Mouse (Mus musculus) forebrain, embryonic 13.5 days (tissue): ENCODE results near the gene Thbs3. TPM values are rescaled to one million over a fixed set of nuclear protein-coding genes. Genes with fewer than 3 reads are reported as not detected.

Experiments used
- ATAC-seq: fragments of 200-750 bp; cut with Nextera tagmentation; 2 replicates; pipeline ENCODE4 v1.8.0; 2017
- H3K27ac ChIP-seq: fragments of 300-500 bp; sonication (generic); 2 replicates; pipeline ENCODE4 v1.5.1; 2015; ENCODE audit warnings: inconsistent platforms, mild to moderate bottlenecking, moderate library complexity
- H3K27me3 ChIP-seq: fragments of 300-500 bp; sonication (generic); 2 replicates; pipeline ENCODE4 v1.6.1; 2015; ENCODE audit warnings: mild to moderate bottlenecking, inconsistent platforms
- H3K36me3 ChIP-seq: fragments of 300-500 bp; sonication (generic); 2 replicates; pipeline ENCODE4 v1.6.1; 2015; ENCODE audit warnings: mild to moderate bottlenecking, inconsistent platforms; ENCODE audit not compliant: poor library complexity, severe bottlenecking
- H3K4me1 ChIP-seq: fragments of 300-500 bp; sonication (generic); 2 replicates; pipeline ENCODE4 v1.6.1; 2015; ENCODE audit warnings: inconsistent platforms
- H3K4me2 ChIP-seq: fragments of 300-500 bp; sonication (generic); 2 replicates; pipeline ENCODE4 v1.6.1; 2015; ENCODE audit warnings: inconsistent platforms, mild to moderate bottlenecking, moderate library complexity
- H3K4me3 ChIP-seq: fragments of 300-500 bp; sonication (generic); 2 replicates; pipeline ENCODE4 v1.5.1; 2015; ENCODE audit warnings: mild to moderate bottlenecking, inconsistent platforms
- H3K9ac ChIP-seq: fragments of 300-500 bp; sonication (generic); 2 replicates; pipeline ENCODE4 v1.6.1; 2015; ENCODE audit warnings: mild to moderate bottlenecking, inconsistent platforms
- H3K9me3 ChIP-seq: fragments of 300-500 bp; sonication (generic); replicated peaks from 2 replicates; pipeline ENCODE4 v1.6.1; 2016; ENCODE audit warnings: inconsistent platforms
- WGBS: fragments of 180-500 bp; shearing (Covaris S2); methylation state at CpG from one replicate; pipeline ENCODE4 v1.1.7; 2015; 5-methylcytosine and 5-hydroxymethylcytosine counted together
- polyA plus RNA-seq: library from polyadenylated mRNA; unstranded; fragments of >200 nt; fragmentation: Nextera tagmentation; extraction: Ambion mirVana; gene quantifications from 2 replicates; pipeline ENCODE4 v1.2.1, GENCODE M21; 2015

The Thbs3 gene
- polyA plus RNA-seq, 1 experiment from 2014 or later, result 79.2 TPM

GRCm38 (mm10) chr3:89230561-89230960, 15.6 kb downstream of the Thbs3 start:
- H3K4me3 ChIP-seq, result no peak overlapping the region
- ATAC-seq, result no peak
- no peak overlapping the region for H3K27ac ChIP-seq
- H3K36me3 ChIP-seq, result peaks cover 27% of the 10 kb centered on the region
- H3K4me1 ChIP-seq, result peaks cover 38% of the 10 kb centered on the region
- 86% methylated on average over 2 of the region's 2 CpGs for WGBS
- no peaks in the 10 kb centered on the region for H3K9me3 ChIP-seq
- no peak overlapping the region for H3K4me2 ChIP-seq
- no peaks in the 10 kb centered on the region for H3K27me3 ChIP-seq
- no peak overlapping the region for H3K9ac ChIP-seq

GRCm38 (mm10) chr3:89231345-89231744, 16.4 kb downstream of the Thbs3 start:
- no peak overlapping the region for H3K4me3 ChIP-seq
- H3K4me1 ChIP-seq, result peaks cover 30% of the 10 kb centered on the region
- WGBS, result 79% methylated on average over 7 of the region's 7 CpGs
- H3K27me3 ChIP-seq, result no peaks in the 10 kb centered on the region
- ATAC-seq, result no peak
- no peak overlapping the region for H3K9ac ChIP-seq
- no peaks in the 10 kb centered on the region for H3K9me3 ChIP-seq
- H3K27ac ChIP-seq, result no peak overlapping the region
- peaks cover 35% of the 10 kb centered on the region for H3K36me3 ChIP-seq
- no peak overlapping the region for H3K4me2 ChIP-seq

GRCm38 (mm10) chr3:89231772-89232275, 16.8 kb downstream of the Thbs3 start:
- no peak overlapping the region for H3K9ac ChIP-seq
- no peak for ATAC-seq
- peaks cover 25% of the 10 kb centered on the region for H3K4me1 ChIP-seq
- H3K4me3 ChIP-seq, result no peak overlapping the region
- WGBS, result 79% methylated on average over 16 of the region's 16 CpGs
- H3K4me2 ChIP-seq, result no peak overlapping the region
- H3K27me3 ChIP-seq, result no peaks in the 10 kb centered on the region
- H3K9me3 ChIP-seq, result no peaks in the 10 kb centered on the region
- peaks cover 40% of the 10 kb centered on the region for H3K36me3 ChIP-seq
- no peak overlapping the region for H3K27ac ChIP-seq

GRCm38 (mm10) chr3:89232614-89233013, 17.6 kb downstream of the Thbs3 start:
- no peak overlapping the region for H3K4me2 ChIP-seq
- no peak overlapping the region for H3K27ac ChIP-seq
- no peaks in the 10 kb centered on the region for H3K9me3 ChIP-seq
- peaks cover 21% of the 10 kb centered on the region for H3K4me1 ChIP-seq
- ATAC-seq, result no peak
- no peak overlapping the region for H3K4me3 ChIP-seq
- 70% methylated on average over 6 of the region's 6 CpGs for WGBS
- H3K27me3 ChIP-seq, result no peaks in the 10 kb centered on the region
- peaks cover 48% of the 10 kb centered on the region for H3K36me3 ChIP-seq
- H3K9ac ChIP-seq, result no peak overlapping the region

GRCm38 (mm10) chr3:89233562-89234110, 18.7 kb downstream of the Thbs3 start:
- Histone ChIP-seq H3K4me2 (no peak overlapping the region), H3K4me1 (peaks cover 12% of the 10 kb centered on the region), H3K36me3 (peaks cover 58% of the 10 kb centered on the region), H3K9ac (no peak overlapping the region), H3K4me3 (no peak overlapping the region), H3K27ac (no peak overlapping the region), H3K9me3 (no peaks in the 10 kb centered on the region), H3K27me3 (no peaks in the 10 kb centered on the region)
- WGBS, result 88% methylated on average over 14 of the region's 14 CpGs
- ATAC-seq, result no peak

- no peak for ATAC-seq
- H3K27ac ChIP-seq, result no peak overlapping the region
- H3K27me3 ChIP-seq, result no peaks in the 10 kb centered on the region
- H3K4me3 ChIP-seq, result no peak overlapping the region
- peaks cover 86% of the 10 kb centered on the region for H3K36me3 ChIP-seq
- no peak overlapping the region for H3K4me2 ChIP-seq
- H3K9ac ChIP-seq, result no peak overlapping the region
- no peaks in the 10 kb centered on the region for H3K9me3 ChIP-seq
- WGBS, result 92% methylated on average over 10 of the region's 10 CpGs
- 0 out of 2 replicates have a peak, but pooled peaks cover 4% of the 10 kb centered on the region for H3K4me1 ChIP-seq
Measured at GRCm38 (mm10) chr3:89236516-89236915, 21.5 kb downstream of the Thbs3 start.

- Histone ChIP-seq H3K4me1 (peaks cover 9% of the 10 kb centered on the region), H3K36me3 (peaks cover 96% of the 10 kb centered on the region), H3K4me3 (no peak overlapping the region), H3K27me3 (no peaks in the 10 kb centered on the region), H3K27ac (no peak overlapping the region), H3K9ac (no peak overlapping the region), H3K9me3 (no peaks in the 10 kb centered on the region), H3K4me2 (no peak overlapping the region)
- no peak for ATAC-seq
- WGBS, result 93% methylated on average over 21 of the region's 21 CpGs
Measured at GRCm38 (mm10) chr3:89237682-89238081, 22.7 kb downstream of the Thbs3 start.

- peaks cover 17% of the 10 kb centered on the region for H3K4me1 ChIP-seq
- no peak overlapping the region for H3K27ac ChIP-seq
- H3K4me2 ChIP-seq, result no peak overlapping the region
- H3K9me3 ChIP-seq, result no peaks in the 10 kb centered on the region
- no peak overlapping the region for H3K4me3 ChIP-seq
- 85% methylated on average over 11 of the region's 12 CpGs for WGBS
- H3K27me3 ChIP-seq, result no peaks in the 10 kb centered on the region
- peaks cover 91% of the 10 kb centered on the region for H3K36me3 ChIP-seq
- no peak overlapping the region for H3K9ac ChIP-seq
- ATAC-seq, result no peak
Measured at GRCm38 (mm10) chr3:89238494-89238893, 23.5 kb downstream of the Thbs3 start.

- no peak overlapping the region for H3K4me2 ChIP-seq
- ATAC-seq, result no peak
- H3K9me3 ChIP-seq, result no peaks in the 10 kb centered on the region
- 72% methylated on average over 9 of the region's 9 CpGs for WGBS
- no peaks in the 10 kb centered on the region for H3K27me3 ChIP-seq
- peaks cover 46% of the 10 kb centered on the region for H3K4me1 ChIP-seq
- H3K27ac ChIP-seq, result no peak overlapping the region
- H3K4me3 ChIP-seq, result no peak overlapping the region
- 0 out of 2 replicates have a peak overlapping the region, but pooled peaks have one; percentile 21 for H3K9ac ChIP-seq
- peaks cover 53% of the 10 kb centered on the region for H3K36me3 ChIP-seq
Measured at GRCm38 (mm10) chr3:89242331-89242895, 27.4 kb downstream of the Thbs3 start.

- H3K4me2 ChIP-seq, result peak overlapping the region; percentile 97
- ATAC-seq, result no peak
- peak overlapping the region; percentile 74 for H3K4me3 ChIP-seq
- no peaks in the 10 kb centered on the region for H3K9me3 ChIP-seq
- peaks cover 52% of the 10 kb centered on the region for H3K4me1 ChIP-seq
- H3K27ac ChIP-seq, result peak overlapping the region; percentile 94
- WGBS, result 11% methylated on average over 14 of the region's 14 CpGs
- H3K9ac ChIP-seq, result peak overlapping the region; percentile 75
- H3K27me3 ChIP-seq, result no peaks in the 10 kb centered on the region
- H3K36me3 ChIP-seq, result peaks cover 48% of the 10 kb centered on the region
Measured at GRCm38 (mm10) chr3:89243609-89244008, 28.6 kb downstream of the Thbs3 start.

GRCm38 (mm10) chr3:89244158-89244981, 29.4 kb downstream of the Thbs3 start:
- Histone ChIP-seq H3K4me1 (peaks cover 52% of the 10 kb centered on the region), H3K36me3 (peaks cover 47% of the 10 kb centered on the region), H3K27ac (peak overlapping the region; percentile 94), H3K27me3 (no peaks in the 10 kb centered on the region), H3K9ac (peak overlapping the region; percentile 75), H3K4me2 (peak overlapping the region; percentile 97), H3K4me3 (peak overlapping the region; percentile 74), H3K9me3 (no peaks in the 10 kb centered on the region)
- peak; percentile 28 for ATAC-seq
- WGBS, result 12% methylated on average over 25 of the region's 25 CpGs
